Mouse (Mus musculus): ENCODE measurements around the gene Txnip. TPM values are rescaled to one million over a fixed set of nuclear protein-coding genes. Genes with fewer than 3 reads are reported as not detected.
"Not testable (repeated sequence)": the region's sequence is repeated elsewhere in the genome, so short reads cannot be mapped to it uniquely, and the experiment has no call there.

Gene Txnip
- 575 to 636 TPM (median 578 TPM) in 3 replicates for total RNA-seq (2017)

- ATAC-seq (replicated peaks; ENCODE audit: insufficient number of reproducible peaks, low FRiP score, low TSS enrichment, poor library complexity, severe bottlenecking): peak; percentile 97
These were observed at the start of gene Txnip for GRCm38 (mm10) chr3:96557694-96558093. Gene Txnip (plus strand): TSS chr3:96557957.

DNA sequence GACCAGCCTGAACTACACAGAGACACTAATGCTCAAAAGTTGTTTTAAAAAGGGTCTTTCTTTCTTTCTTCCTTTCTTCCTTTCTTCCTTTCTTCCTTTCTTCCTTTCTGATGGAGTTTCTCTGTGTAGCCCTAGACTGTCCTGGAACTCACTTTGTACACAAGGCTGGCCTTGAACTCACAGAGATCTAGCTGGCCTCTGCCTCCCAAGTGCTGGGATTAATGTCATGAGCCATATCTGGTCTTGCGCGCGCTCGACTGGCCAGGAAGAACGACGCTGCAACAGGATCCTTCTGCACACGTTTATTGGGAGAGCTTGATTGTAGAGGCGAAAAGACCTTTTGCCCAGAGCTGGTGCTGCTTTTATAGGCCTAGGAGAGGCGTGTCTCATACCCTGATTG lies 49.8 kb upstream of the Txnip start:
- ATAC-seq (replicated peaks; ENCODE audit: insufficient number of reproducible peaks, low FRiP score, low TSS enrichment, poor library complexity, severe bottlenecking): not testable (repeated sequence)

- no peak for ATAC-seq (replicated peaks; ENCODE audit: insufficient number of reproducible peaks, low FRiP score, low TSS enrichment, poor library complexity, severe bottlenecking)
These were observed 37.6 kb upstream of the Txnip start for GRCm38 (mm10) chr3:96520171-96520570.

DNA sequence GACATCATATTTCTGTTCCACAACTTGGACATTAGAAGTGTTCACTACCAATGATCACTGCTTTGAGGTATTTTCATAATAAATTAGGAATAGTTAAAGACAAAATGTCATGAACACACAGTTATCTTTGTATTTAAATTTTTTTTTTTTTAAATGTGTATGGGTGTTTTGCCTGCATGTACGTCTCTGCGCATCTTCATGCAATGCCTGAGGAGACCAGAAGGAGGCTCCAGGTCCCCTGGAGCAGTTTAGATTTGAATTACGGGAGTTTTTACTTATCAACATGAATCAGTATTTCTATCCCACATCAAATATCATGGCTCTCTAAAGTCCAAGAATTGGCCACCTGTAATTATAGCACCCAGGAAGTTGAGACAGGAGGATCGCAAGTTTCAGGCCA lies 35.6 kb upstream of the Txnip start:
- ATAC-seq (replicated peaks; ENCODE audit: insufficient number of reproducible peaks, low FRiP score, low TSS enrichment, poor library complexity, severe bottlenecking): no peak

GRCm38 (mm10) chr3:96524028-96524810 lies 33.5 kb upstream of the Txnip start:
- no peak for ATAC-seq (replicated peaks; ENCODE audit: insufficient number of reproducible peaks, low FRiP score, low TSS enrichment, poor library complexity, severe bottlenecking)

DNA sequence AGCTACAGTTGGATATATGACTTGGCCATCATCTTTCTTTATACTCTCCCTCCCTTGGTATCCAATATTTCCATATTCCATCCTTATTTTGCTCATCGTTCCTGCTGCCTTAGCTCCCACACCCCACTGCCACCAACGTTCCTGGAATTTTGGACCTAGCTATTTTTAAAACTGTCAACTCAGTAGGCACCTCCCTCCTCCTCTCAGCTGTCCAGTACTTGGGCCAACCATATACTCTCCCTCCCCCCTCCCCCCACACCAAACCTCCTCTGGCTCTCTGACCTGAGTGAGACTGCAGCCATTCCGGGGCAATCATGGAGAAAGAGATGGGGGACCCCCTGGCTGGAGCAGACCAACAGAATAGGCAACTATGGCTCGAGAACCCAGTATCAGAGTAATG lies 32.8 kb upstream of the Txnip start, which contains the start of gene Hfe2:
Gene Hfe2 (plus strand): TSS at position 259 of the 400 bp plus-strand sequence.
- ATAC-seq (replicated peaks; ENCODE audit: insufficient number of reproducible peaks, low FRiP score, low TSS enrichment, poor library complexity, severe bottlenecking): no peak

DNA sequence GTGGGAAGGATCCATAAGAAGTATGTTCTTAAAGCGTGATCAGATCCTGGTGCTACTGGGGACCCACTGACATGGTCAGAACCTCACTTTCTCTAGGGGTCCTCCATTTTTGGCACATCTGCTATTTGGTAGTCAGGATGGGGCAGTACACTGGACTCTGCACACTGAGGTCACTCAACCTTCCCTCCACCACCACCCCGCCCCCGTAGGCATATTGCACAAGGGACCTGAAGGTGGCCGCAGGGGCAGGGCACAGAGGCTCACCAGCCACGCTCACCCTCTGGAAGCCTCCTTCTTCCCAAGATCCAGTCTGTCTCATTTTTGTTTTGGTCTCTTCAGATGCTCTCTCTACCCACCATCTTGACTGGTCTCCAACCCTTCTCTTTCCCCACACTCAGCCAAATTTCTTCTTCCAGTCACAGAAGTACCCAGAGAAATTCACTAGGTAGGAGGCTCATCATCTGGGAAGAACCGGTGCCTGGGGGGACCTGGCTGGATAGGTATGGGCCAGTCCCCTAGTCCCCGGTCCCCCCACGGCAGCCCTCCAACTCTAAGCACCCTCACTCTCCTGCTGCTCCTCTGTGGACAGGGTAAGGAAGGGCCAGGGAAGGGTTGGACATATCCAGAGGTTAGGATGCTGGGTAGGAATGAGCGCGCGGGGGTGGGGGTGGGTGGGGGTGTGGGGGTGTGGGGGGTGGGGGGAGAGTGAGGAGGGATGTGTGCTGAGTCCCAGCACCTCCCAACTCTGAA lies 31.6 kb upstream of the Txnip start:
- no peak for ATAC-seq (replicated peaks; ENCODE audit: insufficient number of reproducible peaks, low FRiP score, low TSS enrichment, poor library complexity, severe bottlenecking)

DNA sequence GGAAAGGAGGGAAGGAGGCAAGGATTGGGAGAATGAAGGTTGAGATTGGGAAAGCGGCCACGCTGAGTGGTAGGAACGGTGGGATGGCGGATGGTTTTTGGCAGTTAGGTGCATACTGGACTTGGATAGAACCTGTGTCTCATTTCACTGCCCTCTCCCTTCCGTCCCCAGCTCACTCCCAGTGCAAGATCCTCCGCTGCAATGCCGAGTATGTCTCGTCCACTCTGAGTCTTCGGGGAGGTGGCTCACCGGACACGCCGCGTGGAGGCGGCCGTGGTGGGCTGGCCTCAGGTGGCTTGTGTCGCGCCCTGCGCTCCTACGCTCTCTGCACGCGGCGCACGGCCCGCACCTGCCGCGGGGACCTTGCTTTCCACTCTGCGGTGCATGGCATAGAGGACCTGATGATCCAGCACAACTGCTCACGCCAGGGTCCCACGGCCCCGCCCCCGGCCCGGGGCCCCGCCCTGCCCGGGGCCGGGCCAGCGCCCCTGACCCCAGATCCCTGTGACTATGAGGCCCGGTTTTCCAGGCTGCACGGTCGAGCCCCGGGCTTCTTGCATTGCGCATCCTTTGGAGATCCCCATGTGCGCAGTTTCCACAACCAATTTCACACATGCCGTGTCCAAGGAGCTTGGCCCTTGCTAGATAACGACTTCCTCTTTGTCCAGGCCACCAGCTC lies 30.8 kb upstream of the Txnip start:
- no peak for ATAC-seq (replicated peaks; ENCODE audit: insufficient number of reproducible peaks, low FRiP score, low TSS enrichment, poor library complexity, severe bottlenecking)

GRCm38 (mm10) chr3:96528506-96528905 lies 29.3 kb upstream of the Txnip start:
- ATAC-seq (replicated peaks; ENCODE audit: insufficient number of reproducible peaks, low FRiP score, low TSS enrichment, poor library complexity, severe bottlenecking): no peak

DNA sequence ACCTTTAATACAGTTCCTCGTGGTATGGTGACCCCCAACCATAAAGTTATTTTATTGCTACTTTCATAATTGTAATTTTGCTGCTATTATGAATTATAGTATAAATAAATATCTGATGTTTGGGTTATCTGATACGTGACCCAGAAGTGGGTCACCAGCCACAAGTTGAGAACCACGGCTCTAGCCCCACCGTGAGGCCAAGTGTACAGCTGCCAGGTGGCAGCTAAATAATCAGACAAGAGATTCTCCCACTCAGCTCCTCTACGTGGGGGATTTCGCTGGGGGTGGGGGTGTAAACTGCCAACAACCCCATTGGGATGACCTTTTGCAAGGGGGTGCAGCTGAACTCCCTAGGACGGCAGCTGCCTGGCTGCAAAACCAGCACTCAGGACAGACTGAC lies 25.7 kb upstream of the Txnip start:
- no peak for ATAC-seq (replicated peaks; ENCODE audit: insufficient number of reproducible peaks, low FRiP score, low TSS enrichment, poor library complexity, severe bottlenecking)

GRCm38 (mm10) chr3:96534300-96534699 lies 23.5 kb upstream of the Txnip start:
- no peak for ATAC-seq (replicated peaks; ENCODE audit: insufficient number of reproducible peaks, low FRiP score, low TSS enrichment, poor library complexity, severe bottlenecking)

- no peak for ATAC-seq (replicated peaks; ENCODE audit: insufficient number of reproducible peaks, low FRiP score, low TSS enrichment, poor library complexity, severe bottlenecking)
These were observed 18.4 kb upstream of the Txnip start for GRCm38 (mm10) chr3:96539316-96539715.

DNA sequence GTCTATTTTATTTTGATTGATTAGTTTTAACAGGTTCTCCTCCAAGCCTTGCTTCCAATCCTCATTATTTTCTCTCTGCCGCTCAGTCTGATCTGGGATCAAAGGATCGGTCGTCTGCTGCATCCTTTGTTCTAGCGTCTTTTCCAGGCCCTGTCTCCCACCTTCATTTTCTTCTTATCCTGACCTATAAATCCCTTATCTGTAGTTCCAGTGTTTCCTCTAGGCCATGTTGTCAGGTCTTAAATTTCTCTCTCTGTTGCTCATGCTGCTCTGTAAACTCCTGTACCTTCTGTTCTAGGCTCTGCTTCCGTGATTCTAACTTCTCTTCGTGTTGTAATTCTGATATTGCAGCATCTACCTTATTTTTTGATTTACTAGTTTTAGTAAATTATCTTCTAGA lies 17.0 kb upstream of the Txnip start:
- no peak for ATAC-seq (replicated peaks; ENCODE audit: insufficient number of reproducible peaks, low FRiP score, low TSS enrichment, poor library complexity, severe bottlenecking)

DNA sequence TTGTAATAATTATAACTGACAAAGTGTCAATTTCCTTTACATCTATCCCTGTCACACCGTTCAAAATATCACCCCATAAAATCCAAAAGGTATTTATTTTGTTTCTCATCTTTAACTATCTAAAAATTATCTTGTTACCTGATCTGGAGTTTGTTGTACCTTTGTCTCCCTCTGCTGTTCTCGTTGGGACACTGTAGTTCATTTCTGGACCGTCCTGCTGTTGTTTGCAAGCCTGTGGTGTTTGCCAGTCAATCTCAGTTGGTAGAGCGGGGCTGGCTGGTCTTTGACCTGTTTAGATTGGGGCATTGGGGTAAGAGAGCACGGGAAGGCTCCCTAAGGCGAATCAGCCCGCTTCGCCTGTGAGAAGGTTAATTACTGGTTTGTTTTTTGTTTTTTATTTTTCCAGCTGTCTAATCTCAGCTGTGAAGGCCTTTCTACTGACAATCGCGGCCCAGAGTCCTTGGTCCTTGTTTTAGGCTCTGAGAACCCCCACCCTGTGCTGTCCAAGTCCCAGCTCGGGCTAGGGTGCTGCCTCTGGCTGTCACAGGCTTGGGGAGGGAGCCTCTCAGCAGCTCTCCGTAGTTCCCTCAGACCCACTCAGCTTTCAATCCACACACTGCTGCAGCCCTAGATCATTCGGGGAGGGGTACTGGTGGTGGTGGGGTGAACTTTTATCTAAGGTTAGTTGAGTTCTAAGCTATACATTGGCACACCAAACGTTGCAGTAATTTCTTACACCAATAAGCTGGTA lies 16.3 kb upstream of the Txnip start:
- no peak for ATAC-seq (replicated peaks; ENCODE audit: insufficient number of reproducible peaks, low FRiP score, low TSS enrichment, poor library complexity, severe bottlenecking)

GRCm38 (mm10) chr3:96542554-96542953 lies 15.2 kb upstream of the Txnip start:
- no peak for ATAC-seq (replicated peaks; ENCODE audit: insufficient number of reproducible peaks, low FRiP score, low TSS enrichment, poor library complexity, severe bottlenecking)

GRCm38 (mm10) chr3:96543345-96543744 lies 14.4 kb upstream of the Txnip start:
- no peak for ATAC-seq (replicated peaks; ENCODE audit: insufficient number of reproducible peaks, low FRiP score, low TSS enrichment, poor library complexity, severe bottlenecking)

- ATAC-seq (replicated peaks; ENCODE audit: insufficient number of reproducible peaks, low FRiP score, low TSS enrichment, poor library complexity, severe bottlenecking): no peak
These were observed 12.2 kb upstream of the Txnip start for GRCm38 (mm10) chr3:96545565-96545964.

DNA sequence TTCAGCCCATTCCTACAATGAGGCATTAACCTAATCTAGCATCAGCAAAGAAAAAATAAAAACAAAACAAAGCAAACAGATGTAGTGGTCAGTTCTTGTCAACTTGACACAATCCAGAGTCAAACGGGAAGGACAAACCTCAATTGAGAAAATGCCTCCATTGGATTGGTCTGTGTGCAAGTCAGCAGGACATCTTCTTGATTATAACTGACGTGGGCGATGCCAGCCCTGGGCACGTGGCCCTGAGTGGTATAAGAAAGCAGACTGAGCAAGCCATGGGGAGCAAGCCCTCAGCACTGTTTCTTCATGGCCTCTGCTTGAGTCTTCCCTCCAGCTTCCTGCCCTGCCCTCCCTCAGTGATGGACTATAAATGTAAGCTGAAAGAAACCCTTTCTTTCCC lies 10.9 kb upstream of the Txnip start:
- no peak for ATAC-seq (replicated peaks; ENCODE audit: insufficient number of reproducible peaks, low FRiP score, low TSS enrichment, poor library complexity, severe bottlenecking)
